Mouse (Mus musculus) urinary bladder, postnatal 4 days (tissue): ENCODE measurements at regions not wholly inside any gene's neighbourhood (a gene's known extent, or its start where the extent isn't known, plus 50 kb on each side); places are given as distances from the start of the nearest gene placed in this dataset.

ENCODE experiments used
- DNase-seq, 2 experiments: peaks; one replicate each; pipeline ENCODE4 v3.0.0; 2021 to 2022; ENCODE audit warnings: low spot score in 2 of 2

GRCm38 (mm10) chr14:47795062-47795461 is 146.8 kb downstream of the Ktn1 start:
- no peak for DNase-seq

GRCm38 (mm10) chr14:47798203-47798602 is 150.0 kb downstream of the Ktn1 start:
- no peak for DNase-seq

DNA sequence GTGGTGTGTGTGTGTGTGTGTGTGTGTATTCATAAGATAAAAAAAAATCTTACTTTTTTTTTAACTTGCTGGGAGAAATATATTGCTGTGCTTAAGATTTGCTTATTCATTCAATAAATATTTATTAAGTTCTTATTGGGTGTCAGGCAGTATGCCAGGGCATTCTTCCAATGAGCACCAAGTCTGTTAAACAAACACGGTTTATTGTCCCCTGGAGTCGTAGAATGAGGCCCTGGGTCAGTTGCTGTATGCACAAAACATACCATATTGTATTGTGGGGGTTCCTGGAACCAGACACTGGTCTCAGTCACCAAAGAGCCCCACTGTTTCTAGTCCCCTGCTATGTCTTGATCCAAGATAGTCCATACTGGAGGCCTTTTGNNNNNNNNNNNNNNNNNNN is 151.3 kb downstream of the Ktn1 start:
- no peak for DNase-seq

GRCm38 (mm10) chr14:47805202-47805601 is 157.0 kb downstream of the Ktn1 start:
- no peak for DNase-seq

DNA sequence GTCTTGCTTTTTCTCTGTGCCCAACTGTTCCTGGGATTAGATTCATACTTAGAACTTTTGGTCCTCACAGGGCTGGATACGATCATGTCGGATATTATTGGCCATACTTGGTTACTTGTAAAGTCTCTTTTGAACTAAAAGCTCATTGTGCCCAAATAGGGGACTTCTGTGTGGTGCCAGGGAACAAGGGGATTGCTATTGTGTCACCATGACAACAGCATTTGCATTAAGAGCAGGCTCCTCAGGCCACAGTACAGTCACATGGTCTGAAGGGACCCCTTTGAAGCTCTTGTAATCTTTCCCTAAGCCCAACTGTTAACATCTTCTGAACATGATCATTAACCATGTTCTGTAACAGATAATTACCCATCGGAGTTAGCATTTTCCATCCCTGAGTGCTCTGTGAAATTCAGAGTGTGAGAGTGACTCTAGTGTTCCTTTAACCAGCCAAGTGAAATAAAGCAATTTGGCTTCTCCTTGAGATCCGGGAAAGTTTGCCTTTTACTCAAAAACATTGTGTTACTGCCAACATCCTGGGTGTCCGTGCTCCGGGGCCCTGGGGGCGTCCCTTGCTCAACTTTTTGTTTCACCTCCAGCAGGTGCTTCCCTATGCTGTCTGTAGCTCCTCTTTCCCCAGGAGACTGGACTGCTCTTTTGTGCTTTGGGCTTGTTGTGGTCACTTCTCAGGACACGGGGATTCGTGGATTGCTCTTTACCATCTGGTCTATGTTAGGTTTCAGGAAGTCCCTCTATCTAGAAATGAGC is 157.7 kb downstream of the Ktn1 start:
- no peak for DNase-seq

GRCm38 (mm10) chr14:47808097-47808910 is 160.1 kb downstream of the Ktn1 start:
- no peak for DNase-seq

- peak in 1 of 2 experiments; percentile 7 for DNase-seq
Observed at GRCm38 (mm10) chr14:47818224-47818623, 170.0 kb downstream of the Ktn1 start.

DNA sequence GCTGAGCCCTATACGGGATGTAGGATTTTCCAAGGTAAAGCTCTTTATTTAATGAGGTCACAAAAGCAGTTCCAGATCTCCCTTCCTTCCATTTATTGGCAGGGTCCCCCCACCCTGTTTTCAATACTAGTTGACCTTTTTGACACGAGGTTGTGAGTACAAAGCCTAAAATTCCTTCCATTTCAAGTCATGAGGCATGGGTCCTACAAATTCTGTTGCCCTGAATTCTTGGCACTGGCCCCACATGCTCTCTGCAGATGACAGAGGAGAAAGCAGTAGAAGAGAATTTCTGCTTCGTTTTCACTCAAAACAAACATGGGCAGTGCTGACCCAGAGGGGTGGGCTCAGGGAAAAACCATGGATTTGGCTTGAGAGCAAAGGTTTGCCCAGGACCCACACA is 170.4 kb downstream of the Ktn1 start:
- DNase-seq = no peak

GRCm38 (mm10) chr14:47820571-47821143 is 172.4 kb downstream of the Ktn1 start:
- peak in 1 of 2 experiments; percentile 11 for DNase-seq

DNA sequence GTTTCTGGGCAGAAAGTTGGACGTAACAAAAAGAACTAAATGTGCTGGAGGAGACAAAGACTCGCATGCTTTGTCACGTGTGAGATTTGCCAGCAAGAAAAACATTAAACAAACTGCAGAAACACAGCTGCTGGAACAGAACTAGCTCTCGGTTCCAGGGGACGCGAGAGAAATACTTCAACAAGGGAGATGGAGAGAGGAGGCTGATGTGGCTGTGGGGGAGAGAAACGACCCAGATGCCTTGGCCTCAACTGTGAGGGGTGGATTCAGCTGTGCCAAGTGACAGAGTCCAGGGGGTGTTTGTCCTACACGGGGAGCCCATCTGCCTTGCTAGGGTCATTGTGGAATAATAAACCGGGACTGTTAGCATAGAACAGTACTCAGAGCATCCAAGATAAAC is 174.9 kb downstream of the Ktn1 start:
- peak in 1 of 2 experiments; percentile 17 for DNase-seq

DNA sequence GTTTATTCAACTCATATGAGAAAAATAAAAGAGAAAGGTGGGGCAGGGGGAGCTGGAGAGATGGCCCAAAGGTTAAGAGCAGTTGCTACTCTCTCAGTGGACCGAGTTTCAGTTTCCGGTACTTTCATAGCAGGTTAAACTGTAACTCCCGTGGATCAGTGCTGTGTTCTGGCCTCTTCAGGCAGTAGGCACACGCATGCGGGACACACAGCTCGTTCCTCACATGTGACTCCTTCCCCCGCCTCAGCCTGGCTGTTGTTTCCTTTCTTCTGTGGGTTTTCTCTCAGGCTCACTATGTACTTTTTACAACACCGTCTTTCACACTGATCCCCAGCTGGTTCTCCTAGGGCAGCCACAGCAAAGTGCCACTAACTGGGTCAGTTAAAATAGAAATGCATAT is 175.4 kb downstream of the Ktn1 start:
- no peak for DNase-seq

GRCm38 (mm10) chr14:47825446-47825956 is 177.3 kb downstream of the Ktn1 start:
- DNase-seq = no peak

- DNase-seq = no peak
Observed at GRCm38 (mm10) chr14:47826545-47826944, 178.3 kb downstream of the Ktn1 start.

DNA sequence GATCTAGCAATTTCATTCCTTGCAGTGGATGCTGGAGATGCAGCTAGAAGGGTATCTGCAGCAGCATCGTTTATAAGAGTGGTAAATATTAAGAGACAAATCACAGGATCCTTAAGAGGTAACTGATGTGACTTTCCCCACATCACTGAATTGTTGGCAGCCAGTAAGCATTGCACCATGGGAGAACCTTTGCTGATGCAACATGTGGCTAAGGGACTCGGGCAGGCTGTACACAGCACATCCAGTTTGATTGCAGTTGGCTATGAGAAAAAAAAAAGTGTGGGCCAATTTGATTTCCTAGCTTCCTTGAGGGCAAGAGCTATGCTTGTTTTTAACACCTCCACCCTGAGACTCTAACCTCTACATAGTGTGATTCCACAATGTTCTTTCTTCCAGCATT is 179.4 kb downstream of the Ktn1 start:
- DNase-seq = no peak

DNA sequence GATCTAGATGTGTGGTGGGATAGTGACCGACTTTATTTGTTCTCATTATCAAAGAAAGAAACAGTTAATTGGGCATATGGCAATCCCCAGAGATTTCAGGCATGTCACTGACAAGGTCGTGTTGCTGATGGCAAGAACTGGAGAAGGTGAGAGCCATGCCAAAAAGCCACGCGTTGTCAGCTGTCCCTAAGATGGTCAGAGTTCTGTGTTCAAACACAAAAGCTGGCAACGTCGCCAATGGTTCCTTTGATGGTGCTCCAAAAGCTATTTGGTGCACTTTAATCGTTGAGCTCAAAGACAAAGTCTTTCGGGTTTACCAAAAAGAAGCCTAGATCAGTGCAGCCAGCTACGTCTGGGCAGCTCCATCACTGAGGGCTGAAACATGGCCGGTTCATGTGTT is 185.4 kb downstream of the Ktn1 start:
- no peak for DNase-seq

GRCm38 (mm10) chr14:47835408-47835807 is 187.2 kb downstream of the Ktn1 start:
- no peak for DNase-seq

- no peak for DNase-seq
Observed at GRCm38 (mm10) chr14:47839493-47840215, 191.4 kb downstream of the Ktn1 start.

DNA sequence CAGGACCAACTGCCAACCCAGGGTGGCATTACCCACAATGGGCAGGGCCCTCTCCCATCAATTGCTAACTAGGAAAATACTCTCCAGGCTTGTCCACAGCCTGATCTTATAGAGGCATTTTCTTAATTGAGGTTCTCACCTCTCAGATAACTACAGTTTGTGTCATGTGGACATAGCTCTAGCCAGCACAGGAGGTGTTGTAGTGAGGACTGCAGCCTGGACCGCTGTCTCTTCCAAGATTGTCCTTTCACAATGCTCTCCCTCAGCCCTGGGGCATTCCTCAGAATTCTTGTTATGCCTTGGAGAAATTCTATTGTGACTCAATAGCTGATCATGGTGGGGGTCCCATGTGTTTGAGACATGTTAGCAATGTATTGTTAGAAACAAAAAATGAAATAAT is 196.1 kb downstream of the Ktn1 start:
- DNase-seq = no peak

DNA sequence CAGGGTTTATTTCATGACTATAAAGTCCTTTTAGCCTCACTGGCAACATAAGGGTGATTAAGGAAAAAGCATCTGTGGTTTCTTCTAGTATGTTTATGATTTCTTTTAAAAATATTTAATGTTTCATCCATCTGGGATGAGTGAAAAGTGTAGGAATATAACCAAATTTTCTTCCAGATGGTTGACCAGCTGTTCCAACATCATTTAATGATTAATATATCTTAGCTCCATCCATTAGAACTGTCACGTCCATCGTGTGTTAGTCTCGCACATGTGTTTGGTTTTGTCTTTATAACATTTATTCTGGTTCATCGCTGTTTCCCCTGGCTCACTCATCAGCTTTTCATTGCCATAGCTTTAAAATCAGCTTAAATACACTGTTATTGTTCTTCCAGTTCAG is 200.6 kb downstream of the Ktn1 start:
- DNase-seq = no peak

DNA sequence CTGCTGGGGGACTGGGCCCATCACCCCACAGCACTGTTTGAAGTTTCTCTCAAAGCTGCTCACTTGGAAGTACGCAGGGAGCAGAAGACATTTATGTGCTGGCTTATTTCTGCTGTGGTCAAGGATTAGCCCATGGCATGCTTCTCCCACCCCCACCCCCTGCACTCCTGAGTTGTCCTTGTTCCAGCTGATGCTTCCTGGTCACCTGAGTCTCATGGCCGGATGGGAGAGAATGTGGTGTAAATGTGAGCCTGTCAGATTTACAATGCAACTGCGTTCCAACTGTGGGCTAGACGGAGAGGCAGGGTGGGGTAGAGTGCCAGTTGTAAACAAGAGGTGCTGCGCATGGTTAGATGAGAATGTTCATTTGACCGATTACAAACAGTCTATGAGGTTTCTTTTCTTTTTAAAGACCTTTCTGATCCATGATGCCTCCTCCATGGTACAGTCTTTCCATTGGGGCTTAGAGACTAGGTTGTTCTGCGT is 208.1 kb downstream of the Ktn1 start:
- no peak for DNase-seq

- no peak for DNase-seq
Observed at GRCm38 (mm10) chr14:47857271-47857670, 209.0 kb downstream of the Ktn1 start.
